Mouse (Mus musculus): ENCODE measurements around the gene Tmem239. TPM values are rescaled to one million over a fixed set of nuclear protein-coding genes. Genes with fewer than 3 reads are reported as not detected.
A peak's percentile ranks its signal among the peaks of the same experiment; 100 is the strongest.

Tmem239 gene
- polyA plus RNA-seq, 1 experiment from 2014 or later: not detected

GRCm38 (mm10) chr2:130442162-130442561 lies 35.9 kb downstream of the Tmem239 start:
- WGBS: 89% methylated on average over 10 of the region's 10 CpGs
- Histone ChIP-seq H3K36me3 (ENCODE audit: control insufficient read depth, insufficient read depth, low read length) (peaks cover 11% of the 10 kb centered on the region), H3K27me3 (replicated peaks; ENCODE audit: control insufficient read depth, insufficient read depth, low read length) (no peaks in the 10 kb centered on the region), H3K9ac (ENCODE audit: low read depth, low read length) (no peak overlapping the region), H3K4me3 (ENCODE audit: low read length) (no peak overlapping the region), H3K9me3 (ENCODE audit: control insufficient read depth, low read length) (no peaks in the 10 kb centered on the region), H3K27ac (ENCODE audit: low read length) (no peak overlapping the region), H3K4me2 (ENCODE audit: low read depth, low read length) (no peak overlapping the region), H3K4me1 (ENCODE audit: control insufficient read depth, insufficient read depth, low read length) (no peaks in the 10 kb centered on the region)
- no peak for ATAC-seq

GRCm38 (mm10) chr2:130448449-130448848 lies 42.2 kb downstream of the Tmem239 start:
- Histone ChIP-seq H3K9me3 (ENCODE audit: control insufficient read depth, low read length) (no peaks in the 10 kb centered on the region), H3K36me3 (ENCODE audit: control insufficient read depth, insufficient read depth, low read length) (no peaks in the 10 kb centered on the region), H3K27me3 (replicated peaks; ENCODE audit: control insufficient read depth, insufficient read depth, low read length) (no peaks in the 10 kb centered on the region), H3K9ac (ENCODE audit: low read depth, low read length) (no peak overlapping the region), H3K4me1 (ENCODE audit: control insufficient read depth, insufficient read depth, low read length) (peaks cover 17% of the 10 kb centered on the region), H3K27ac (ENCODE audit: low read length) (no peak overlapping the region), H3K4me2 (ENCODE audit: low read depth, low read length) (no peak overlapping the region), H3K4me3 (ENCODE audit: low read length) (no peak overlapping the region)
- ATAC-seq: no peak

GRCm38 (mm10) chr2:130449021-130449793 lies 42.9 kb downstream of the Tmem239 start:
- WGBS: 7% methylated on average over 17 of the region's 17 CpGs
- Histone ChIP-seq H3K27ac (ENCODE audit: low read length) (no peak overlapping the region), H3K4me2 (ENCODE audit: low read depth, low read length) (peak overlapping the region; percentile 78), H3K36me3 (ENCODE audit: control insufficient read depth, insufficient read depth, low read length) (no peaks in the 10 kb centered on the region), H3K27me3 (replicated peaks; ENCODE audit: control insufficient read depth, insufficient read depth, low read length) (no peaks in the 10 kb centered on the region), H3K4me1 (ENCODE audit: control insufficient read depth, insufficient read depth, low read length) (peaks cover 17% of the 10 kb centered on the region), H3K4me3 (ENCODE audit: low read length) (peak overlapping the region; percentile 87), H3K9me3 (ENCODE audit: control insufficient read depth, low read length) (no peaks in the 10 kb centered on the region), H3K9ac (ENCODE audit: low read depth, low read length) (peak overlapping the region; percentile 88)
- no peak; the same call in 1 of the 2 replicates for ATAC-seq

GRCm38 (mm10) chr2:130449794-130450433 lies 43.6 kb downstream of the Tmem239 start, which contains the start of gene Ptpra:
TSS of gene Ptpra (plus strand) at chr2:130450278.
- H3K4me2 ChIP-seq (ENCODE audit: low read depth, low read length): peak within 1 kb of the TSS; percentile 78
- peak within 1 kb of the TSS; percentile 78 for H3K27ac ChIP-seq (ENCODE audit: low read length)
- H3K4me3 ChIP-seq (ENCODE audit: low read length): peak within 1 kb of the TSS; percentile 87
- H3K4me1 ChIP-seq (ENCODE audit: control insufficient read depth, insufficient read depth, low read length): peaks cover 17% of the 10 kb centered on the region
- WGBS: 1% methylated on average over 48 of the region's 50 CpGs
- H3K36me3 ChIP-seq (ENCODE audit: control insufficient read depth, insufficient read depth, low read length): no peaks in the 10 kb centered on the region
- peak within 1 kb of the TSS; percentile 88 for H3K9ac ChIP-seq (ENCODE audit: low read depth, low read length)
- H3K27me3 ChIP-seq (replicated peaks; ENCODE audit: control insufficient read depth, insufficient read depth, low read length): no peaks in the 10 kb centered on the region
- ATAC-seq: peak; percentile 99
- no peaks in the 10 kb centered on the region for H3K9me3 ChIP-seq (ENCODE audit: control insufficient read depth, low read length)

- peak; percentile 93 for ATAC-seq
- Histone ChIP-seq H3K27me3 (replicated peaks; ENCODE audit: control insufficient read depth, insufficient read depth, low read length) (no peaks in the 10 kb centered on the region), H3K4me1 (ENCODE audit: control insufficient read depth, insufficient read depth, low read length) (peaks cover 17% of the 10 kb centered on the region), H3K9me3 (ENCODE audit: control insufficient read depth, low read length) (no peaks in the 10 kb centered on the region), H3K36me3 (ENCODE audit: control insufficient read depth, insufficient read depth, low read length) (no peaks in the 10 kb centered on the region), H3K4me2 (ENCODE audit: low read depth, low read length) (peak overlapping the region; percentile 78), H3K27ac (ENCODE audit: low read length) (peak overlapping the region; percentile 78), H3K9ac (ENCODE audit: low read depth, low read length) (peak overlapping the region; percentile 88), H3K4me3 (ENCODE audit: low read length) (peak overlapping the region; percentile 87)
- WGBS: under 1% methylated on average over 47 of the region's 47 CpGs
These were observed 44.1 kb downstream of the Tmem239 start for GRCm38 (mm10) chr2:130450434-130450796.

GRCm38 (mm10) chr2:130451086-130451726 lies 44.9 kb downstream of the Tmem239 start:
- WGBS: 67% methylated on average over 14 of the region's 14 CpGs

GRCm38 (mm10) chr2:130451727-130452090 lies 45.4 kb downstream of the Tmem239 start:
- H3K4me2 ChIP-seq (ENCODE audit: low read depth, low read length): peak overlapping the region; percentile 78
- no peak overlapping the region for H3K27ac ChIP-seq (ENCODE audit: low read length)
- H3K36me3 ChIP-seq (ENCODE audit: control insufficient read depth, insufficient read depth, low read length): no peaks in the 10 kb centered on the region
- WGBS: 58% methylated on average over 3 of the region's 3 CpGs
- no peaks in the 10 kb centered on the region for H3K27me3 ChIP-seq (replicated peaks; ENCODE audit: control insufficient read depth, insufficient read depth, low read length)
- peak overlapping the region; percentile 1; the same call in 1 of the 2 replicates for H3K9ac ChIP-seq (ENCODE audit: low read depth, low read length)
- no peaks in the 10 kb centered on the region for H3K9me3 ChIP-seq (ENCODE audit: control insufficient read depth, low read length)
- H3K4me1 ChIP-seq (ENCODE audit: control insufficient read depth, insufficient read depth, low read length): peaks cover 17% of the 10 kb centered on the region
- no peak overlapping the region for H3K4me3 ChIP-seq (ENCODE audit: low read length)
- no peak for ATAC-seq

More at GRCm38 (mm10) chr2:130451086-130451726, 44.9 kb downstream of the Tmem239 start:
- ATAC-seq: no peak
- Histone ChIP-seq H3K27ac (ENCODE audit: low read length) (no peak overlapping the region), H3K27me3 (replicated peaks; ENCODE audit: control insufficient read depth, insufficient read depth, low read length) (no peaks in the 10 kb centered on the region), H3K9me3 (ENCODE audit: control insufficient read depth, low read length) (no peaks in the 10 kb centered on the region), H3K36me3 (ENCODE audit: control insufficient read depth, insufficient read depth, low read length) (no peaks in the 10 kb centered on the region), H3K9ac (ENCODE audit: low read depth, low read length) (peak overlapping the region; percentile 88), H3K4me1 (ENCODE audit: control insufficient read depth, insufficient read depth, low read length) (peaks cover 17% of the 10 kb centered on the region), H3K4me3 (ENCODE audit: low read length) (peak overlapping the region; percentile 87), H3K4me2 (ENCODE audit: low read depth, low read length) (peak overlapping the region; percentile 78)

- no peak for ATAC-seq
- Histone ChIP-seq H3K4me3 (ENCODE audit: low read length) (no peak overlapping the region), H3K4me2 (ENCODE audit: low read depth, low read length) (no peak overlapping the region), H3K9ac (ENCODE audit: low read depth, low read length) (no peak overlapping the region), H3K27me3 (replicated peaks; ENCODE audit: control insufficient read depth, insufficient read depth, low read length) (no peaks in the 10 kb centered on the region), H3K27ac (ENCODE audit: low read length) (no peak overlapping the region), H3K36me3 (ENCODE audit: control insufficient read depth, insufficient read depth, low read length) (no peaks in the 10 kb centered on the region), H3K4me1 (ENCODE audit: control insufficient read depth, insufficient read depth, low read length) (peaks cover 17% of the 10 kb centered on the region), H3K9me3 (ENCODE audit: control insufficient read depth, low read length) (no peaks in the 10 kb centered on the region)
- 59% methylated on average over 2 of the region's 2 CpGs for WGBS
These were observed 46.0 kb downstream of the Tmem239 start for GRCm38 (mm10) chr2:130452266-130452665.

- 61% methylated on average over 6 of the region's 6 CpGs for WGBS
These were observed 47.1 kb downstream of the Tmem239 start for GRCm38 (mm10) chr2:130453421-130453820.

More at GRCm38 (mm10) chr2:130453421-130453820, 47.1 kb downstream of the Tmem239 start:
- no peaks in the 10 kb centered on the region for H3K27me3 ChIP-seq (replicated peaks; ENCODE audit: control insufficient read depth, insufficient read depth, low read length)
- H3K27ac ChIP-seq (ENCODE audit: low read length): no peak overlapping the region
- no peak overlapping the region for H3K4me3 ChIP-seq (ENCODE audit: low read length)
- ATAC-seq: no peak
- peaks cover 17% of the 10 kb centered on the region for H3K4me1 ChIP-seq (ENCODE audit: control insufficient read depth, insufficient read depth, low read length)
- no peaks in the 10 kb centered on the region for H3K36me3 ChIP-seq (ENCODE audit: control insufficient read depth, insufficient read depth, low read length)
- no peak overlapping the region for H3K9ac ChIP-seq (ENCODE audit: low read depth, low read length)
- no peaks in the 10 kb centered on the region for H3K9me3 ChIP-seq (ENCODE audit: control insufficient read depth, low read length)
- H3K4me2 ChIP-seq (ENCODE audit: low read depth, low read length): no peak overlapping the region

All from intestine, embryonic 16.5 days (tissue).